In genomic region chr7:99381214-99382087, GRCm38 (mm10) we compare ENCODE assay signal across 7 mouse cellular contexts. TPM values are rescaled to one million over a fixed set of nuclear protein-coding genes. Genes with fewer than 3 reads are reported as not detected.
A peak's percentile ranks its signal among the peaks of the same experiment; 100 is the strongest.
DNase-seq lines count a peak whose midpoint lies in the region; ATAC-seq lines count a peak whose summit lies in the region.

Gdpd5 (plus strand) TSS chr7:99381414.

- no peaks in the 10 kb centered on the region for H3K9me3 ChIP-seq in intestine, embryonic 16.5 days (ENCODE audit: control insufficient read depth, low read length)
- H3K9me3 ChIP-seq in midbrain, embryonic 11.5 days (ENCODE audit: control insufficient read depth, low read length) = no peaks in the 10 kb centered on the region

- H3K4me1 ChIP-seq in intestine, embryonic 16.5 days (ENCODE audit: control insufficient read depth, insufficient read depth, low read length) = peaks cover 30% of the 10 kb centered on the region
- H3K4me1 ChIP-seq in midbrain, embryonic 11.5 days (ENCODE audit: control insufficient read depth, insufficient read depth, low read length) = peaks cover 17% of the 10 kb centered on the region

- H3K27ac ChIP-seq in intestine, embryonic 16.5 days (ENCODE audit: low read length) = peak within 1 kb of the TSS; percentile 80
- H3K27ac ChIP-seq in midbrain, embryonic 11.5 days (ENCODE audit: low read depth, low read length) = peak within 1 kb of the TSS; percentile 89

- DNase-seq in adrenal gland, adult 8-10 months = peak; percentile 98
- peak; percentile 100 for DNase-seq in embryo, embryonic 9.5 days (ENCODE audit: extremely low spot score)
- peak; percentile 99 to 100 for DNase-seq in gastrocnemius, postnatal 4 days (ENCODE audit: low spot score in 2 of 2)
- DNase-seq in left cerebral cortex, postnatal 36 days (ENCODE audit: low spot score in 2 of 2) = peak; percentile 99
- DNase-seq in midbrain, embryonic 11.5 days (ENCODE audit: low spot score, missing footprints) = peak; percentile 100
- peak; percentile 95 for DNase-seq in skeletal muscle tissue, adult 2 months (ENCODE audit: low read depth, low spot score)

- H3K4me2 ChIP-seq in intestine, embryonic 16.5 days (ENCODE audit: low read depth, low read length) = peak within 1 kb of the TSS; percentile 94
- H3K4me2 ChIP-seq in midbrain, embryonic 11.5 days = peak within 1 kb of the TSS; percentile 95

- H3K27me3 ChIP-seq in intestine, embryonic 16.5 days (replicated peaks; ENCODE audit: control insufficient read depth, insufficient read depth, low read length) = no peaks in the 10 kb centered on the region
- H3K27me3 ChIP-seq in midbrain, embryonic 11.5 days (ENCODE audit: control insufficient read depth, insufficient read depth, low read length) = no peaks in the 10 kb centered on the region; the same call in 1 of the 2 replicates

- peak within 1 kb of the TSS; percentile 73 for H3K4me3 ChIP-seq in intestine, embryonic 16.5 days (ENCODE audit: low read length)
- H3K4me3 ChIP-seq in midbrain, embryonic 11.5 days (ENCODE audit: low read depth, low read length) = peak within 1 kb of the TSS; percentile 53

- peak within 1 kb of the TSS; percentile 84 for H3K9ac ChIP-seq in intestine, embryonic 16.5 days (ENCODE audit: low read depth, low read length)
- H3K9ac ChIP-seq in midbrain, embryonic 11.5 days (ENCODE audit: low read length) = peak within 1 kb of the TSS; percentile 80

- peak; percentile 96 for ATAC-seq in intestine, embryonic 16.5 days
- peak; percentile 96 for ATAC-seq in midbrain, embryonic 11.5 days (ENCODE audit: low FRiP score)

- under 1% methylated on average over 72 of the region's 73 CpGs for WGBS in intestine, embryonic 16.5 days
- WGBS in midbrain, embryonic 11.5 days = under 1% methylated on average over 73 of the region's 73 CpGs

- intact Hi-C loops in left cerebral cortex, postnatal 36 days (cut with DNase I) = no loop called here

- H3K36me3 ChIP-seq in intestine, embryonic 16.5 days (ENCODE audit: control insufficient read depth, insufficient read depth, low read length) = no peaks in the 10 kb centered on the region
- H3K36me3 ChIP-seq in midbrain, embryonic 11.5 days (ENCODE audit: control insufficient read depth, insufficient read depth, low read length) = no peaks in the 10 kb centered on the region

RNA-seq across cellular contexts. Expression of gene Gdpd5, which starts in this region (rescaled TPM):
- 10 to 100 TPM in 3 of 4 experiments, 1 to 10 TPM in 1; 9.2 to 16.4 (median 13.9) TPM for total RNA-seq in adrenal gland, adult 8-10 months (2022)
- 10 to 100 TPM; 17.1 to 19.2 TPM for total RNA-seq in gastrocnemius, postnatal 4 days (2021)
- polyA plus RNA-seq in intestine, embryonic 16.5 days (2015; fragmentation: Nextera tagmentation; extraction: Ambion mirVana) = 17.1 and 17.5 TPM in 2 replicates
- 10 to 100 TPM; 32.2 to 44.9 TPM for total RNA-seq in left cerebral cortex, postnatal 36 days (2021)
- 16.2 and 16.7 TPM in 2 replicates for polyA plus RNA-seq in midbrain, embryonic 11.5 days (2014; fragmentation: Nextera tagmentation; extraction: Ambion mirVana)

Comparison
In these comparisons a context has a peak if more than half of its experiments do, and no peak if none do; other contexts are left out.
1. Peak in every context shown above with its lines: DNase-seq, ATAC-seq, H3K4me3 ChIP-seq and H3K27ac ChIP-seq.